Mouse (Mus musculus) olfactory bulb, adult 2 months (tissue): ENCODE results near the gene Erlin1. TPM values are rescaled to one million over a fixed set of nuclear protein-coding genes. Genes with fewer than 3 reads are reported as not detected.

Experiments used
- H3K27ac ChIP-seq: fragments of 200-500 bp; 2 replicates; pipeline ENCODE4 v1.5.1; 2012; ENCODE audit warnings: low read depth, low read length; ENCODE audit not compliant: insufficient read depth
- H3K4me1 ChIP-seq: fragments of 200-500 bp; 2 replicates; pipeline ENCODE4 v1.6.1; 2012; ENCODE audit warnings: low read length; ENCODE audit not compliant: control insufficient read depth, insufficient read depth
- H3K4me3 ChIP-seq: fragments of 200-500 bp; 2 replicates; pipeline ENCODE4 v1.5.1; 2012; ENCODE audit warnings: mild to moderate bottlenecking, low read depth, low read length, moderate library complexity; ENCODE audit not compliant: insufficient read depth
- CTCF ChIP-seq: fragments of 200-500 bp; IDR thresholded peaks from 2 replicates; pipeline ENCODE4 v1.5.1; 2012; ENCODE audit warnings: low read depth, mild to moderate bottlenecking, low read length, moderate library complexity; ENCODE audit not compliant: insufficient read depth
- POLR2A ChIP-seq: fragments of 200-500 bp; IDR thresholded peaks from 2 replicates; pipeline ENCODE4 v1.6.1; 2012; ENCODE audit warnings: mild to moderate bottlenecking, low read depth, low read length, moderate library complexity; ENCODE audit not compliant: insufficient read depth
- WGBS: fragments of 180-500 bp; shearing (Covaris S2); methylation state at CpG from one replicate; pipeline ENCODE4 v1.1.7; 2018; 5-methylcytosine and 5-hydroxymethylcytosine counted together
- polyA plus RNA-seq: library from polyadenylated mRNA; stranded (reverse); fragments of >200 nt; gene quantifications from 2 replicates; pipeline ENCODE4 v1.2.4, GENCODE M21; 2012; ENCODE audit warnings: low replicate concordance; ENCODE audit not compliant: missing spikeins, insufficient read depth, insufficient read length

Gene Erlin1
- polyA plus RNA-seq, 1 experiment, result not detected

- 59% methylated on average over 5 of the region's 5 CpGs for WGBS
- H3K27ac ChIP-seq, result no peak overlapping the region
- H3K4me3 ChIP-seq, result no peak overlapping the region
- TF ChIP-seq POLR2A (no peak), CTCF (no peak)
- H3K4me1 ChIP-seq, result no peaks in the 10 kb centered on the region
Observed at GRCm38 (mm10) chr19:44042121-44042520, 27.5 kb downstream of the Erlin1 start.

GRCm38 (mm10) chr19:44033396-44033795, 36.2 kb downstream of the Erlin1 start:
- no peak overlapping the region for H3K27ac ChIP-seq
- TF ChIP-seq CTCF (no peak), POLR2A (no peak)
- H3K4me1 ChIP-seq, result no peaks in the 10 kb centered on the region
- H3K4me3 ChIP-seq, result no peak overlapping the region
- 93% methylated on average over 5 of the region's 5 CpGs for WGBS

DNA sequence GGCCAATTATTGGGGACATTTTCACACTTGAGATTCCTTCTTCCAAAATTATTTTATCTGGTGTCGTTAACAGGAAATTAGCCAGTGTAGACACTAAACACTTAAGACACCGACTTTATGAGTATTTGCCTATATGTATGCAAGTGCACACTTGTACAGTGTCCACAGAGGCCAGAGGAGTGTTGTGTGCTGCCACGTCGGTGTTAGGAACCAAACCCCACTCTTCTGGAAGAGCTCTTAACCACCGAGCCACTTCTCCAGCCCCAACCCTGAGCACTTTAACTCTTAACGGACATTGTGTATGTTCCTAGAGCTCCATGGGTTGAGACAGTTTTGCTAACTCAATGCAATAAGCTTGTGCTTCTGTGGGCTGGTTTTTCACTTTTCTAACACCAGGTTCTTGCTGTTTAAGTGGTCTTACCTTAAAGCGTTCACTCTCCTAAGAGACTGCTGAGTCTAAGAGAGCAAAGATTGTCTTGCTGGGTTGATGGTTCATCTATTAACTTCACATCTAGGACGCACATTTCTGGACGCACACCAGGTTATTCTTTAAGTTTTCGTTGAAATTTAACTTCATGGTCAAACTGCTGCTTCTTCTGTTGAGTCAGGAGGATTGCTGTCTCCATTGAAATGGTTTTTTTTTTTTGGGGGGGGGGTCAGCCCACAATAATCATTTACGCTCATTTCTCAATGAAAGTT, 37.4 kb downstream of the Erlin1 start:
- no peak overlapping the region for H3K4me3 ChIP-seq
- H3K4me1 ChIP-seq, result no peaks in the 10 kb centered on the region
- H3K27ac ChIP-seq, result no peak overlapping the region
- TF ChIP-seq POLR2A, result no peak
- no peak for TF ChIP-seq CTCF
- WGBS, result 93% methylated on average over 11 of the region's 11 CpGs

DNA sequence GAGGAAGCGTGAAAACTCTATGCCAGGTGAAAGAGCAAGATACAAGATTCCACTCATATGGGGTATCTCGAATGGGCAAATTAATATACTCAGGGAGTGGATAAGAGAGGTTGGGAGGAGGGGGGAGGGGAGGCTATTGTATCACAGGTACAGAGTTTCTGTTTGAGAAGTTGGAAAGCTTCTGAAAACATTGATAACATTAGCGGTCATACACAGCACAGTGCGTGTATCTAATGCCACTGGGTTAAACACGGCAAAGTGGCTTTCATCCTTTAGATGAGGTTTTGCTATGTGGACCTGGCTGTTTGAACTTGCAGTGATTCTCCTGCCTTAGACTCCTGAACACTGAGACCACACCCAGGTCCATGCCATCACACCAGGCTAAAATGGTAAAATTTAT, 39.6 kb downstream of the Erlin1 start:
- 91% methylated on average over 5 of the region's 5 CpGs for WGBS

DNA sequence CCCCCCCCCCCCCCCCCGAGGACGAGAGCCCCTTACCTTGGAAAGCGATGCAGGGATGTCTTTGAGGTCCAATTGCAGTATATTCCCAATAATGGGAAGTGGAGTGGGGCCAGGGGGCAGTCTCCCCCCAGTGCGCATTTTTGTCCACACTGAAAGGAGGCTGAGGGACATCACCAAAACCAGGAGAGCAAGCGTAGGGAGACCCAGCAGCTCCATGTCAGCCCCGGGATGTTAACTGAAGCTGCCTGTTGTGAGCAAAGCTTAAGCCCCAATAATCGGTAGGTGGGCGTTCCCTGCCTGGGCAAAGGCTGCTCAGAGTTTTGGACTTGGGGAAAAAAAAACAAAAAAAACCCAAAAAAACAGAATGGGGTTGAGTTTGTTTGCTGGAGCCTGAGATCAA, 40.6 kb downstream of the Erlin1 start, which contains the start of gene Cyp2c23:
Cyp2c23 (minus strand) TSS at position 237 of the 400 bp plus-strand sequence.
- Histone ChIP-seq H3K27ac (no peak within 1 kb of the TSS), H3K4me3 (no peak within 1 kb of the TSS), H3K4me1 (no peaks in the 10 kb centered on the region)
- 72% methylated on average over 8 of the region's 8 CpGs for WGBS
- TF ChIP-seq POLR2A, result no peak
- no peak for TF ChIP-seq CTCF

More for the DNA sequence above, 39.6 kb downstream of the Erlin1 start:
- Histone ChIP-seq H3K27ac (no peak overlapping the region), H3K4me3 (no peak overlapping the region), H3K4me1 (no peaks in the 10 kb centered on the region)
- TF ChIP-seq CTCF (no peak), POLR2A (no peak)

DNA sequence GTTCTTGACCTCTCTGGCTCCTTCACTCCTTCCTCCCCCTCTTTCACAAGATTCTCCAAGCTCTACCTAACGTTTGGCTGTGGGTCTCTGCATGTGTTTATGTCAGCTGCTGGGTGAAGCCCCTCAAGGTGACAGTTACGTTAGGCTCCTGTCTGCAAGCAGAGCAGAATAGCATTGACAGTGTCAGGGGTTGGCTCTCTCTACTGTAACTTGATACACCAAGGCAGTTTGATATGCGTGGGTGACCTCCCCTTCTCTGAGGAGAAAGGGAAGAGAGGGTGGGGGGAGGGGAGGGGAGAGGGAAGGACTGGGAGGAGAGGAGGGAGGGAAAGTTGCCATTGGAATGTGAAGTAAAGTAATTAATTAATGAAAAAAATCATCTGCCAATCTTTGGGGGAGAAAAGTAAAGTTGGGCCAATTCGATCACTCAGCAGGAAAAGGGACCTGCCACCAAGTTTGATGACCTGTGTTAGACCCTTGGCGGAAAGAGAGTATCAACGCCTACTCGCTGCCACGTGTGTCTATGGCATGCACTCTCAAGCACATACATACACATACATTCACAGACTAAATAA, 42.5 kb downstream of the Erlin1 start:
- 87% methylated on average over 8 of the region's 8 CpGs for WGBS
- H3K4me1 ChIP-seq, result no peaks in the 10 kb centered on the region
- no peak for TF ChIP-seq CTCF
- TF ChIP-seq POLR2A, result no peak
- no peak overlapping the region for H3K27ac ChIP-seq
- H3K4me3 ChIP-seq, result no peak overlapping the region

GRCm38 (mm10) chr19:44024921-44025585, 44.5 kb downstream of the Erlin1 start:
- 83% methylated on average over 13 of the region's 13 CpGs for WGBS
- Histone ChIP-seq H3K4me1 (no peaks in the 10 kb centered on the region), H3K27ac (no peak overlapping the region), H3K4me3 (no peak overlapping the region)
- TF ChIP-seq POLR2A (no peak), CTCF (no peak)

DNA sequence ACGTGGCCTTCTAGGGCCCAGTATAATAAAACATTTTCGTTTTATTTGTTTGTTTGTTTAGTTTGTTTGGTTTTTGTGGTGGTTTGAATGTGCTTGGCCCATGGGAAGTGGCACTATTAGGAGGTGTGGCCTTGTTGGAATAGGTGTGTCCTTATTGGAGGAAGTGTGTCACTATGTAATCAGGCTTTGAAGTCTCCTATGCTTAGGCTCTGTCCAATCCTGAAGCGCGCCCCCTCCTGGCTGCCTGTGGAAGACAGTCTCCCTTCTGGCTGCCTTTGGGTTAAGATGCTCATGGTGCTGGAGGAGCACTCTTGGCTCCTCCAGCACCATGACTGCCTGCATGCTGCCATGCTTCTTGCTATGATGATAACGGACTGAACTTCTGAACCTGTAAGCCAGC, 46.5 kb downstream of the Erlin1 start:
- WGBS, result 77% methylated on average over 5 of the region's 5 CpGs
- Histone ChIP-seq H3K4me3 (no peak overlapping the region), H3K4me1 (no peaks in the 10 kb centered on the region), H3K27ac (no peak overlapping the region)
- TF ChIP-seq CTCF, result no peak
- TF ChIP-seq POLR2A, result no peak

- no peak overlapping the region for H3K4me3 ChIP-seq
- 94% methylated on average over 4 of the region's 4 CpGs for WGBS
- H3K4me1 ChIP-seq, result no peaks in the 10 kb centered on the region
- TF ChIP-seq CTCF (no peak), POLR2A (no peak)
- H3K27ac ChIP-seq, result no peak overlapping the region
Observed at GRCm38 (mm10) chr19:44021502-44021901, 48.1 kb downstream of the Erlin1 start.
